Mouse (Mus musculus) layer of hippocampus, adult 11-12 months (tissue): ENCODE data around the gene Nom1.
"Not testable (repeated sequence)": the region's sequence is repeated elsewhere in the genome, so short reads cannot be mapped to it uniquely, and the experiment has no call there.

ENCODE experiments used
- DNase-seq: peaks from one replicate; pipeline ENCODE4 v3.0.0; 2022; ENCODE audit warnings: low spot score

The Nom1 gene

DNA sequence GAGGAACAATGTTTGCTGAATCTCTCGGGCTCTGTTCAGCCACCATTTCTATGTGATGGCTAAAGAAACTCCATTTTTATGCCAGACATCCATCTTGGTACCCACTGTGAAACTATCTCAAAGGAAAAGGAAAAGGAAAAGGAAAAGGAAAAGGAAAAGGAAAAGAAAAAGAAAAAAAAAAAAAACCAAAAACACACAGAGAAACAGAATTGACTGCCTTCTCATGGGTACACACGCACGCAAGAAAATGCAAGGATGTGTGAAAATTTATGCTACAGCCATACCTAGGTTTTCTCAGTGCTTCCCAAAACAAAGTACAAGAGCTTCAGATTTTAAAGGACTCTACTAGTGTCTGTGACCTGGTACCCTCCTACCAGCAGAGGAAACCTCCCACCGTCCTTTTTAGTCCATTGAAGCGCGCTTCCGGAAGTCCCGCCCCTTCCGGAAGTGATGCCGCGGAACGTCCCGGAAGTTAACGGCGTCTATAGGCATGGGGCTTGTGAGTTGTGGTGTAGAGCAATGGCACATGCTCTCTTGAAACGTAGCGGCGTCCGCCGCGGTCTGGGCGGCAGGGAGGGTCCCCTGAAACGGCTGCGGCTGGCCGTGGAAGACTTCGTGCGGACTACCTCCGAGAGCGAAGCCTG is at the start of gene Nom1:
Gene Nom1 (plus strand): TSS at position 437 of the 644 bp plus-strand sequence.
- peak; percentile 91 for DNase-seq

DNA sequence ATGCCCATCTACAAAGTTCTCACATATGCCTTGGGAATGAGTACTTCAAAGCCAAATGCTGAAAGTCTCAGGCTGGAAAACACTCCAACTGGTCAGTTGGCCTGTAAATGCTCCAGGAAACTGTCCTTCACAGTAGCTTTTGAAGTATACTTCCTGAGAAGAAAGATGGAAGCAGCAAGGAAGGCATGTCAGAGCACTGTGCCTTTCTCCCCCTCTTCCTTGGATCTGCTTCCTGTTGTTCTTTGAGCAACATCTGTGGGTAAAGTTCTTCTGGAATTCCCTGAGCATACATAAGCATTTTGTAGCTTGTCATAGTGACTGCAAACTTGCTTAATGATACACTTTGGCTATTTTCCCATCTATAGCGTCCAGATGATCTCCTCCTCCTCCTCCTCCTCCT is 46.9 kb upstream of the Nom1 start:
- DNase-seq: no peak

DNA sequence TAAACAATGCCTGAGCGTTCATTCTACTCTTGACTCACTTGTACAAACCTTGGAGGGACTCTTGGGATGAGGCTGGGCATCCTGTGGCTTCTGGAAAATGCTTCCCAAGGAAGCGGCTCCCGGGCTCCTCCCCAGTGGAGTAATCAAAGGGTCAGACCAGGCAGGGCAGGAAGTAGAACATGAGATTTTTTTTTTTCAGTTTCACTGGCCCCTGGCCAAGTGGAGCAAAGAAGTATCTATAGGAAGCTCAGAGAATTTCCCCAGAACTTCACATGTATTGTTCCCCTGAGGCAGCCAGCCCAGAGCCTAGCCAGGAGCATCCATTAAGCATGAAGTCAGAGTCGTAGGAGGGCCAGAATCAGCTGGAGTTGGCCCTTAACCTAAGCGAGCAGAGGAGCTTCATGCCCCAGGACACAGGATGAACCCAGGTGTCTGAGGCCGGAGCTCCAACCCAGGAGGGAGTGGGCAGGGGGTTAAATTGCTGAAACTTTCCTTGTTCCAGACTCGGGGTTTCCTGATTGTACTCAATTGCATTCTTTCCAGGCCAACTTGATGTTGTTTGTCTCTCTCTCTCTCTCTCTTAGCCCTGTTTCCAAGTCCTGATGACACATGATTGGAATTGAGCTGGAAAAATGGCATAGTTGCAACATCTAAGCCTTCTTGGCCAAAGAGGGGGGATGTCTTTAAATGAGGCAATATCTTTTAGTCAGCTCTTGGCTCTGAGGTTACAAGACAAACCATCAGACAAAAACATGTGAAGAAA is 46.1 kb upstream of the Nom1 start:
- DNase-seq: no peak

DNA sequence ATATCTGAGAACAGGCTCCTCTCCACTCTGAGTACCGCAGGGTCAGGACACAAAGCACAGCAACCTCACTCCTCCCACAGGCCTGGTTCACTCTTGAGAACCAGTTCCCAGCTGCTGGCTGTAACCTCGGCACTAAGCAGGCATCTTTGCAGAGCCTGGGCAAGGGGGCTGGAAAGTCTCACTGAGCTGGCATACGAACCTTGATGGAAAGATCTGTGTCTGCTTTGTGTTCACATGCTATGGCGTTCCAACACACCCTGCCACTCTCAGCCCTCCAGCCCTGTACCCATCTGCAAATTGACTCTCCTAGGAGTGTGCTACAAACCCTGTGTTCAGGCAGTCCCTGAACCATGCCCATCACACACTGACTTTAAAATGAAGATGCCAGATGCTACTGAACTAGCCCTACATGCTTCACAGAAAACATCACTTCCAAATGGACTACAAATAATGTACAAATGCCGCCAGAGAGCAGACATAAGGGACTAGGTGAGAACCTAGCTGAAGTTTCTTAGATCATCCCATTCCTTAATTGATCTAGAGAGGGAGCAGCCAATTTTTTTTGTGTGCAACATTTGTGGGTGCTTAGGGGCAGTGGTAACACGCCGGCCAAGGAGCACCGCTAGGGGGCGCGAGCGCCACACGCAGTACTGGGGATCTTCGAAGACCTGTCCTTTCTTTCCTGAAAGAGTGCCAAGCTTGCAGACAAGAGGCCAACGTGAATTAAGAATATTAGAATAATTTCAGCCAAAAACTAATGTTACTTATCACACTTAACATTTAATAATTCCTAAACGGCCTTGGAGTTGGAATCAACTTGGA is 45.3 kb upstream of the Nom1 start:
- DNase-seq: peak; percentile 83

DNA sequence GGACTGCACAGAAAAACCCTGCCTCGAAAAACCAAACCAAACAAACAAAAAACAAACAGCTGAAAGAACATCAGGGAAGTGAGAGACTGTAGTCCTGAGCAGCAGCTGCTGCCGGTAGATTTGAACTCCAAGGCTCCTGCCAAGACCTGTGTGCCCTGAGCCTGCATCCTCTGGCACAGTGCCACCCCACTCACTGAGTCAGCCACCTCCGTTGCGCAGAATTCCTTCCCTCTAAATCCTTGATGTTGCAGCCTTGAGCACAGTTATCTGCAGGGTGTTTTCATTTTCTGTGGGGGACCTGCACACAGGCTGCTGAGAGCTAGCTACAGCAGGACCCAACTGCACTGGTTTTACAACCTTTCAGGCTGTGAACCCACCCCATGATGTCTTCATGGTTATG is 36.0 kb upstream of the Nom1 start:
- DNase-seq: no peak

DNA sequence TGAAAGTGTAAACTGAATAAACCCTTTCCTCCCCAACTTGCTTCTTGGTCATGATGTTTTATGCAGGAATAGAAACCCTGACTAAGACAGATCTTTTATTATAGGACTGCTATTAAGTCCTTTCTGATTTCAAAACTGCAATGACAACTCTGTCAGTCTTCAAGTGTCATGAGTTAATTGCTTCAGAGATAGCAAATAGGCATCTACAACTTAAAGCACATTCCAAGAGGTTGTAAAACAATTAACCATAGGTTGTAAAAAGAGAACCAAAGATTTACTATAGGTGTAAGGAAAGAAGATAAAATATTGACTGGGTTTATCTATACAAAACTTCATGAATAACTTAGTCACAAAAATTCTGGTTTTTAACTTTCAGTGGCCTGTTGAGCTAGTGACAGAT is 23.6 kb upstream of the Nom1 start:
- no peak for DNase-seq

DNA sequence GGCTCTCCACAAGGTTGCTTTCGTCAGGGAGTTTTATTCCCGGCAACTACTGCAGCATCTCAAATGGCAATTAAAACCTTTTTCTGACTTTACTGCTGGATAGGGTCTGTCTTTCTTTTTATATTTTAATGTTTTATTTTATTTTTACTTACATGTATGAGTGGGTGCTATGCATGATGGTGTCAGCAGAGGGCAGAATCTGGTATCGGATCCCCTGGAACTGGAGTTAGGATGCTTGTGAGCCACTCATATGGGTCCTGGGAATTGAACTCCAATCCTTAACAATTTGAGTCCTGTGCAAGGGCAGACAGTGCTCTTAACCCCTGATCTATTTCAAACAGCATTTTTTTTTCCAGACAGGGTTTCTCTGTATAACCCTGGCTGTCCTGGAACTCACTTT is 21.4 kb upstream of the Nom1 start:
- no peak for DNase-seq

DNA sequence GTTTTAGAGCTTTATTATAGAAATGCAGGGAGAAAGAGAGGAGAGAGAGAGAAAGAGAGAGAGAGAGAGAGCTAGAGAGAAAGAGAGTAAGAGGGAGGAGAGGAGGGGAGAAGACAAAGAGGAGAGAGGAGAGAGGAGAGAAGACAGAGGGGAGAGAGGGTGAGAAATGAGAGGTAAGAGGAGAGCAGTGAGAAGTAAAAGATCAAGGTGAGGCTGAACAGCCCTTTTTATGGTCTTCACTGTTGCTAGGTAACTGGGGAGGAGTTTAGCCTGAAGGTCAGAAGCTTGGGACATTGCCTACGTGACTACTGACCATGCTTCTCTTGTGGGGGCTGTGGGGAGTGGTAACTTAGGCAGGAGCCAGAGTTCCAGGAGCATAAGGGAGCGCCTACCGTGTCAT is 11.1 kb upstream of the Nom1 start:
- not testable (repeated sequence) for DNase-seq

DNA sequence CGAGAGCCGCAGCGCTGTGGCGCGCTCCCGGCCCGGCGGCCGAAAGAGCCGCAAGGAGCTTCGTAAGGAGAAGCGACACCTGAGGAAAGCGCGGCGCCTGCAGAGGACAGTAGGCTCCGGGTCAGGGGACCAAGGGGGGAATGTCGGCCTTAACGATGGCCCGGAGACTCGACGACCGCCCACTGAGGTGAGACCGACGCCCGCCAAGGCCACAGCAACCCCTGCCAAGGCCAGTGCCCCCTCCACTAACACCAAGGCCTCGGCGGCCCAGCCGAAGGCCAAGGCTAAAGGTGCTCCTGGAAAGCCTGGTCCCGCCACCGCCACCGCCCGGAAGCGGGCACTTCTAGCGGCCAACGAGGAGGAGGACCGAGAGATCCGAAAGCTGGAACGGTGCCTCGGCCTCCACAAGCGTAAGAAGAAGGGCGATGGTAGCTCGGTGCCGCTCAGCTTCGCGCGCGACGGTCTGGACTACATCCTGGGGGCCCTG is 451 bp downstream of the Nom1 start:
- peak; percentile 15 for DNase-seq

DNA sequence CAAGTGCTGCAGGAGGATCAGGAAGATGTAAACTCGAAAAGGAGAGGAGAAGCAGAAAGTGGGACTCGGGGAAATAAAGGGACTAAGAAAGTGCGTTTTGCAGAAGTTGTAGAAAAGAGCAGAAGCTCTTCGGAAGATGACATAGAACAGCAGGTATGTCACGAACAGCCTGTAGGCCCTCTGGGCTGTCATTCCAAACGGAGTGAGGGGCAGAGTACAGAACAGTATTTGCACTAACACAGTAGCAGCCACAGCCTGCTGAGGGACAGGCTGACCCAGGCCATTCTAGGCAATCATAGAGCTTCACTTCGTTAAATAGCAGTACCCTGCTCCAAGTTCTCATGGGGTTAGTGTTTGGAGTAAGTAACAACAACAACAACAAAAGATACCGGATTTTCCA is 1.0 kb downstream of the Nom1 start:
- no peak for DNase-seq

DNA sequence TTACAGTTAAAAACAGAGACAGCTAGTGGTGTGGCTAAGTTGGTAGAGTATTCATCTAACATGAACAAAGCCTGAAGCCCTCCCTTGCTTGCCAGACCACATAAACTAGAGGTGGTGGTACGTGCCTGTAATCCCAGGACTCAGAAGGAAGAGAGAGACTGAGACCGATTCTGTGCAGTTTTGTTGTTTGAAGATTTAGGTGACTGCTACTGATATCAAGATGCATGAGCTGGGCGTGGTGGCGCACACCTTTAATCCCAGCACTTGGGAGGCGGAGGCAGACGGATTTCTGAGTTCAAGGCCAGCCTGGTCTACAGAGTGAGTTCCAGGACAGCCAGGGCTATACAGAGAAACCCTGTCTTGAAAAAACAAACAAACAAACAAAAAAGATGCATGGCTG is 2.3 kb downstream of the Nom1 start:
- DNase-seq: not testable (repeated sequence)

DNA sequence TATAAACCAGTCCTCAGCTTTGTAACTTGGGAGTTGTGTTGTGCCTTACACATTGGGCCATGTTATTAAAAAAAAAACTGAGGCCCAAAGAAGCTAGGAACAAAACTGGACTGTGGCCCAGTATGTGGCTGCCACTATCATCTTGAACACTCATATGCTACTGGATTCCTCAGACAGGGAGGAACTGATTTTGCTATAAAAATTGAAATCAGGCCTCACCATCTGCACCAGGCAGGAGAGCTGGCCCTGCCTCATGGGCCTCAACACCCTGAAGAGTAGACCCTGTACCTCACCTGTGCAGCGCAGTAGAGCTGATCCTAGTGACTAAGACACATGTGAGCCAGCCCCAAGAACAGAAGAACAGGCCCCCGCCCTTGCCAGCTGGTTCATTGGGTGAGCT is 10.8 kb downstream of the Nom1 start:
- no peak for DNase-seq

DNA sequence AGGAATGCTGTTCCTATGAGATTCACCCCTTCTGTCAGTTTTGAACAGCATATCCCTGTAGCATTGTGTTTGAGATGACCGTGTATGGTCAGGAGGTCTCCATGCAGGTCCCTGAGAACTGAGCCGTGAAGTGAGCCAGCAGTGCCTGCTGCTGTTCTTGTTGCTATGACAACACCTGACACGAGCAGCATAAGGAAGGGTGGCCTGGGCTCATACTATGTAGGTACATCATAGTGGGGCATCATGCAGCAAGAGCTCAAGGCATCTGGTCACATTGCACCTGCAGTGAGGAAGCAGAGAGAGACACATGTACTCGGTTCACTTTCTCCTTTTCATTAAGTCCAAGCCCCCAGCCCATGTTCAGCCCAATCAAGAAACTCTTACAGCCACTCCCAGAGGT is 17.9 kb downstream of the Nom1 start:
- DNase-seq: no peak

DNA sequence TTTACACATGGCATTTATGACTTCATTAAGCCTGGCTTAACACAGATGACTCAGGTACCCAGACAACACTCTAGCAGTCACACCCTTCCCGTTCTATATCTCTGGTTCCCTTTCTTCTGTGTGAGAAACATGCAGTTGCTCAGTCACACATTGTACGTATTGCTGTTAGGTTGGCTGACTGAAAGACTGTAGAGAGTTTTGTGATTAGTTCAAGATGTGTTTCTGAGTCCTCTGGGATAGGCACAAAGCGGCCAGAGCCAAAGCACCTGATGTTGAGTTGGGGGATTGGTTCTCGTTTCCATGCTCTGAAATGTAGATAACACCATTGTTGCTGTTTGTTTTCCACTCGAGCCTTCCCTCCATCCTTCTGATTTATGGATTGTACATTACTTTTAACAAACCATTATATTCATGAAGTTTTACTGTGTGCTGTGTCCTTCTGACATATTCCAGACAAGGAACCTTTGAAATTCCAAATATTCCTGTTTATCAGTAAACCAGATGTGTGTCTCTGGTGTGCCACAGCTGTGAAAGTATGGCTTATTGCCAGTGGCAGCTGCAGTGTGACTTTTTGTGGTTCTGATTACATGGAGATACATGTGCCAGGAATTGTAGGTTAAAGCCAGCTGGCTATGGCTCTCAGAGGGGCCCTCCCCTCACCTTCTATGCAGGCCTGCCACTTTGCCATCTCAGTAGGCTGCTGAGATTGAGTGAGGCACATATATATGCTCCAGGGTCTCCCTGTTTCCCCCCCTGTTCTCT is 22.6 kb downstream of the Nom1 start:
- no peak for DNase-seq

DNA sequence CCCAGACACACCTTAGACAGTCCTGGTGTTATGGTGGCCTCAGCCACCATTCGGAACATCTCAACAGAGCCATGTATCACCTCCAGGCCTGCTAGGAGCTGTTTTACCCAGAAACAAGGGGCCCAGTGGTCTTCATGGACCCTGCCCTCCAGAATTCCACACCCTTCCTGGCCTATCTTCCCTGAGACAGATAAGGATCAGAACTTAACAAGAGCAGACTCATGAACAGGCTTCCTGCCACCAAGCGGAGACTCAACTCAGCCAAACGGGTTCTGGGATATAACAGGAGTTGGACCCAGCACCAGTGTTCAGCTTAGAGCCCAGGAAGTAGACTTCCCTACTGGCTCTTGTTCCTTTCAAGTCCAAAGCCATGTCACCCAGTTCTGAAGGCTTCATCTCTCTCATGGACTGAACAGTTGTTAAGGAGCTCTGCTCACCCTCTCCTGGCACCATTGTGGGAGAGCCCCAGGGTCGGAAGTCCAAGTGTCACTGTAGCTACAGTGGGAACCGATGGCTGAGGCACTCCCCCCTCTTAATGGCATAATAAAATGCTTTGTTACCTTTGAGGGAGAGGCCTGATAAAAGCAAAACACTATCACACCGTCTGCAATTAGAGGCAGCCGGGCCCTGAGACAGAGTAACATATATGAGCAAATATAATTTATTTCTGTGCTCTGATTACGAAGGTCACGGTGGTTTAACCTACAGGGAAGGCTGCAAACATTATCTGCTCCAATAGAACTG is 28.7 kb downstream of the Nom1 start:
- DNase-seq: no peak

DNA sequence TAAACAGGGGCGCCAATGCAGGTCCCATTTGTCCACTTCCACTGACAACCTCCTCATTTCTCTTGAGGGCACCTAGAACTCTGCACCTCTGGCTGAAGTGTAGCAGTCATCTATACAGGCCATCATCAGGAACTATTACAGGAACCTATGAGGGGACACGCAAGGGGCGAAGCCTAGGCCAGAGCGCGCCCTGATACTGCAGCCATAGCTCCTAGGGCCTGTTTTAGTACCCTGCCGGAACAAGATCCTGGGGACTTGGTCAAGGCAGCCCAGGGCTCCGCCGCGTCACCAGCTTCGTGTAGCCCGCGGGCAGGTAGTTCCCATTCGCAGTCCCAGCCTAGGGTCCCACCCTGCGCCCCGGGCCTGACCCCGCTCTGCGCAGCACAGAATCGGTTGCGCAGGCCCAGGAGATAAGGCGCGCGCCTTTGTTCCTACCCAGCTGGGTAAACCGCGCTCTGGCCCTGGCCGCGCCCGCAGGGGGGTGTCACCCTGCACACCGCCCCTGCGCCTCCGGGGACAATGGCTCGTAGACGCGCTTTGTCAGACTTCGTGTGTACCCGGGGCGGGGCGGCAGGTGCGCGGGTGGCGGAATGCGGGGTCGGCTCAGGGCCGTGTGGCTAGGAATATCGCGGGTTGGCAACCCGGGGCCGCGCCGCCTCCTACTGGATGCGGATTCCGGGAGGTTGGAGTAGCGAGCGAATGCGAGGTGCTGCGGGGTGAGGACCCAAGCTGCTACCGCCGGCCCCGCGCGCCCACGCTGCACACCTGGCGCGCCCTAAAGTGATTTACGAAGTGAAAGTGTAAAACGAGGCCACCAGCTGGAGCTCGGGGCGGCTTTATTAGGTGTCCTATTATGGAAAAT is 33.3 kb downstream of the Nom1 start:
- no peak for DNase-seq

DNA sequence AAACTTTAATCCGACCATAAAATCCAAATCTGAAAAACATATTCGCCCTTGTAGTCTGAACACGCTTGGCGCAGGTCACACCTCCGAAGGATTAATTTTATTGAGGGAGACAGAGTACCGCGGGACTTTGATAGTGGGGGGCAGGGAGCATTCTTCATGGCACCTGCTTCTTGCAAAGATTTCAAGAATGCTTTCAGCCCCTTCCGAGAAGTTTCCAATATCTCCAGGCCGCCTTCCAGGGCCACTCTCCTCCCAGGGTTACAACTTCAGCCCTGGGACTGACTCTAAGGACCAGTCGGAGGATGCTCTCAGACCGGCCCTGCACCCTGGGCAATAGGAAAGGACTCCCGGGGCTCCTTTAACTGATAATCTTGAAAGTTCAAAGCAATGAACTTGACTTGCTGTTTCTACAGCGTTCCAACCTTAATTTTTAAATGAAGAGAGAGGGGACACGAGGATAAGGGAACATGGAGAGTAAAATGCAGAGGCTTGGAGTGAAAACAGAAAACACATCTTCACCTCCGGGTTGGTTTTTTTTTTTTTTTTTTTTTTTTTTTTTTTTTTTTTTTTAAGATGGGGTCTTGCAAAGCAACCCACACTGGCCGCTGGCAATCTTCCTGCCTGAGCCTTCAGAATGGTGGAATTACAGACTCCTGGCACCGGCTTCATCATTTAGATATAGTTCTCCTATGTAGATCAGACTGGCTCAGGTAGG is 34.0 kb downstream of the Nom1 start:
- DNase-seq: no peak

DNA sequence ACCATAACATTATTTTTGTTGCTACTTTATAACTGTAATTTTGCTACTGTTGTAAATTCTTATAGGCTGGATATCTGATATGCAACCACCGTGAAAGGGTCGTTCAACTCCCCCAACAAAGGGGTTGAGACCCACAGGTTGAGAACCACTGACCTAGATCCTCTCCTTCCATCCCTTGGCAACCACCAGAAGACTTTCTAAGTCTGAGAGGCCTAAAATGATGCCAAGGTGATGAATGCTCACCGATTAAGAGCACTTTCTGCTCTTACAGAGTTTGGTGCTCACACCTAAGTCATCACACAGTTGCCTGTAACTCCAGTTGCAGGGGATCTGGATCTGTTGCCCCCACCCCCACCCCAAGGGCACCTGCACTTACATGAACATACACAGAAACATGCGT is 35.0 kb downstream of the Nom1 start:
- DNase-seq: no peak

DNA sequence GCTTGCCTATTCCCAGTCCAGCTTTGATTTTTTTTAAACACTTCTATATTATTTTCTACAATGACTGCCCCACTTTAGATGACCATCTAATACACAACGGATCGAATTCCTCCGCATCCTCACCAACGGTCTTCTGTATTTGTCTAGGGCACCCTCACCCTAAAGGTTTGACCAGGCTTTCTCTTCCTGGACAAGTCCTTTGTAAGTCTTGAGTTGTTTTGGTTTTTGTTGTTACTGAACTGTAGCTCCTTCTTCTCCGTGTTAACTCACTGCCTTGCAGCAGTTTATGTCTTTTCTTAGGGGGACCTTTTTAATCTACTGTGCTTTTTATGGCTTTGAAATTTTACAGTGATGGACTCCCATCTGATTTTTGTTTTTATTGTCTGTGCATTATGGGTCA is 35.8 kb downstream of the Nom1 start:
- no peak for DNase-seq
